Comparison of ENCODE assay signal across 26 mouse cellular contexts in the genomic region with DNA sequence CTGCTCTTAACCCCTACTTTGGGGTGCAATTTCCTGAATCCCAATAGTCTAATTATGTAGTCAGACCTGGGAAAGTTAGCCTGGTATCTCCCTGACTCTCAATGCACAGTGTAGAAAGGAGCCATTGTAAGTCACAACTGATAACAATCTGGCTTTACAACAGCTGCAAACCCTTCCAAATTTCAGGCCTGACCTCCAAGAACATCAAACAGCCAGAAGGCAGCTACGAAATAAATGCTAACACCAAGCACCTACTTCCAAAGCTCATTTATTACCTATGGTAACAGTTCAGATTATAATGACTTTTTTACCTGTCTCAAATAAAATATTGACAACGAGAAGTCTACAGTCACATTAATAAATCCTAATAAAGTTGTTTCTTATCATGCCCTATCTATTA.
DNase-seq lines count a peak whose midpoint lies in the region; ATAC-seq lines count a peak whose summit lies in the region.
"Had no signal": no experiment of that assay in that cellular context is flagged by ENCODE, and none has a peak within 500 bp of the region (broad histone marks: within the 10 kb centered on the region; RNA-seq: fewer than 3 reads in every experiment).

No protein-coding gene starts in this region.

- ATAC-seq in kidney, embryonic 15.5 days (replicated peaks; ENCODE audit: low FRiP score): 0 out of 2 replicates have a peak, but pooled peaks have one; percentile 18
- ATAC-seq in kidney, embryonic 16.5 days (ENCODE audit: low FRiP score, low TSS enrichment): no peak
- ATAC-seq: activated CD4-positive, CD25-positive, alpha-beta regulatory T cell, adult 4 months; CD4-positive, CD25-positive, alpha-beta regulatory T cell, adult 4 months; forebrain, embryonic 14.5 days; forebrain, embryonic 16.5 days; Patski had no signal

- no peaks in the 10 kb centered on the region for H3K9me3 ChIP-seq in kidney, embryonic 15.5 days (replicated peaks)
- no peaks in the 10 kb centered on the region for H3K9me3 ChIP-seq in kidney, embryonic 16.5 days (ENCODE audit: low read length)
- H3K9me3 ChIP-seq: embryonic facial prominence, embryonic 10.5 days; embryonic facial prominence, embryonic 12.5 days; forebrain, embryonic 10.5 days; forebrain, embryonic 12.5 days had no signal

- peaks cover 7% of the 10 kb centered on the region; the same call in 1 of the 2 replicates for H3K4me1 ChIP-seq in kidney, embryonic 15.5 days
- H3K4me1 ChIP-seq in kidney, embryonic 16.5 days (ENCODE audit: insufficient read depth, low read length): no peaks in the 10 kb centered on the region; the same call in 1 of the 2 replicates
- H3K4me1 ChIP-seq: forebrain, embryonic 10.5 days; forebrain, embryonic 12.5 days had no signal

- WGBS in kidney, embryonic 15.5 days: 34% methylated on average over 2 of the region's 2 CpGs
- WGBS in kidney, embryonic 16.5 days: 46% methylated on average over 2 of the region's 2 CpGs

- no peaks in the 10 kb centered on the region for H3K27me3 ChIP-seq in kidney, embryonic 15.5 days
- no peaks in the 10 kb centered on the region for H3K27me3 ChIP-seq in kidney, embryonic 16.5 days (ENCODE audit: insufficient read depth, low read length)
- H3K27me3 ChIP-seq: CH12.LX; embryonic facial prominence, embryonic 12.5 days; forebrain, embryonic 12.5 days; Patski had no signal

- H3K27ac ChIP-seq in kidney, embryonic 15.5 days: no peak overlapping the region
- H3K27ac ChIP-seq in kidney, embryonic 16.5 days (ENCODE audit: low read length): no peak overlapping the region
- H3K27ac ChIP-seq: embryonic facial prominence, embryonic 10.5 days; embryonic facial prominence, embryonic 12.5 days; forebrain, embryonic 10.5 days; forebrain, embryonic 12.5 days had no signal

- no peak overlapping the region for H3K4me2 ChIP-seq in kidney, embryonic 15.5 days
- H3K4me2 ChIP-seq in kidney, embryonic 16.5 days (replicated peaks; ENCODE audit: low read depth, low read length): no peak overlapping the region
- H3K4me2 ChIP-seq: embryonic facial prominence, embryonic 12.5 days; forebrain, embryonic 12.5 days had no signal

- H3K9ac ChIP-seq in kidney, embryonic 15.5 days: no peak overlapping the region
- no peak overlapping the region for H3K9ac ChIP-seq in kidney, embryonic 16.5 days (replicated peaks; ENCODE audit: low read length)
- H3K9ac ChIP-seq: embryonic facial prominence, embryonic 12.5 days; forebrain, embryonic 12.5 days had no signal

- no peaks in the 10 kb centered on the region for H3K36me3 ChIP-seq in kidney, embryonic 15.5 days
- no peaks in the 10 kb centered on the region for H3K36me3 ChIP-seq in kidney, embryonic 16.5 days (ENCODE audit: insufficient read depth, low read length)
- H3K36me3 ChIP-seq: embryonic facial prominence, embryonic 10.5 days; embryonic facial prominence, embryonic 12.5 days; forebrain, embryonic 10.5 days; forebrain, embryonic 12.5 days; G1E had no signal

- no peak overlapping the region for H3K4me3 ChIP-seq in kidney, embryonic 15.5 days (replicated peaks)
- no peak overlapping the region for H3K4me3 ChIP-seq in kidney, embryonic 16.5 days (ENCODE audit: low read length)
- H3K4me3 ChIP-seq: embryonic facial prominence, embryonic 10.5 days; embryonic facial prominence, embryonic 12.5 days; forebrain, embryonic 10.5 days; forebrain, embryonic 12.5 days had no signal

- DNase-seq in embryo, embryonic 10.5 days (ENCODE audit: low spot score): peak; percentile 20
- no peak for DNase-seq in embryo, embryonic 10 days (ENCODE audit: low spot score)
- peak; percentile 66 for DNase-seq in fat pad, adult 2 months (ENCODE audit: extremely low read depth, low read depth, low spot score)
- DNase-seq in gastrocnemius, postnatal 25 days: no peak
- DNase-seq: adrenal gland, adult 8-10 months; adrenal gland, postnatal 14 days; adrenal gland, postnatal 36 days; B cell, adult 2 months; cerebellum, adult 11-12 months; cerebellum, adult 2 months; cerebellum, adult 9-10 months; cerebellum, postnatal 10 days; cerebellum, postnatal 25 days had no signal

Comparison
In these comparisons a context has a peak if more than half of its experiments do, and no peak if none do; other contexts are left out.
1. DNase-seq: peak in embryo, embryonic 10.5 days (single experiment) and fat pad, adult 2 months (single experiment); none in embryo, embryonic 10 days (single experiment) and gastrocnemius, postnatal 25 days (single experiment).